Mouse (Mus musculus) 3T3-L1 (cell line): ENCODE data around the gene Prop1.

ENCODE experiments used
- DNase-seq: peaks from one replicate; pipeline ENCODE4 v3.0.0-alpha.2; 2015; ENCODE audit warnings: low read depth, low spot score

The Prop1 gene

DNA sequence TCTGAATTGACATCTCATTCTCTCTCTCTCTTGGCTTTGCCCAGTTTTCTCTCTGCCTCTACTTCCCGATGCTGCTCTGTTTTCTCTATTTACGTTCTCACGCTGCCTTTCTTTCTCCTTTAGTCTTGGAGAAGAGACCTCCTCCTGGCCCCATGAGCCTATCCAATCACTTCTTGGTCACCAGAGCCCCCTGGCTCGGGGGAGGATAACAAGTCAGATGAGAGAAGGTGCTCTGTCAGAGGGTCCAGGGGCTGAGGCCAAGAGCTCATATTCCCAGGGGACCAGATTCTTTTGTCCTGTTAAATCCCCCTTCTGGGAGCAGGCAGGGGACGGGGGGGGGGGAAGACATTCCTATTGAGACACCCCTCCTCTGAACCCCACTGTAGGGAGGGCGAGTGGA lies at the start of gene Prop1:
TSS of gene Prop1 (minus strand) at position 101 of the 400 bp plus-strand sequence.
- DNase-seq: no peak

DNA sequence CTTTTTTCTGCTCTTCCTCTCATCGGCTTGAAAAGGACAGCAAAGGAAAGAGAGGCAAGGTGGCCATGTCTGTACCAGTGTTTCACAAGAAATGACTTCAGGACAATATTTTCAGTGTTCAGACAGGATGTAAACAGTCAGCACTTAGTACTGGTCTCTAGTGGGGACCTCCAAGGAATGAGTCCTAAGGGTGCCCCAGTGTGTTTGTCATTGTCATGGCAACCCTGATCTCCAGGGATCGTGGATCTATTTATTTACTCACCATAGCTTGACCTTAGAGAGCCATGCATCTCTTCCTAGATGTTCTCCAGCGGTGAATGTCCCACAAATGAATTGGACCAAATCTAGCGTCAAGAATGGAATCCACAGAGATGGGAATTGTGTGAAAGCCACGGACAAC lies 49.7 kb upstream of the Prop1 start, which contains the start of gene Olfr51:
TSS of gene Olfr51 (plus strand) at position 301 of the 400 bp plus-strand sequence.
- no peak for DNase-seq

GRCm38 (mm10) chr11:50981667-50982066 lies 28.1 kb upstream of the Prop1 start, which contains the start of gene Olfr1377:
Olfr1377 (plus strand) TSS chr11:50981967.
- no peak for DNase-seq

GRCm38 (mm10) chr11:50977216-50977615 lies 23.7 kb upstream of the Prop1 start:
- peak; percentile 3 for DNase-seq

DNA sequence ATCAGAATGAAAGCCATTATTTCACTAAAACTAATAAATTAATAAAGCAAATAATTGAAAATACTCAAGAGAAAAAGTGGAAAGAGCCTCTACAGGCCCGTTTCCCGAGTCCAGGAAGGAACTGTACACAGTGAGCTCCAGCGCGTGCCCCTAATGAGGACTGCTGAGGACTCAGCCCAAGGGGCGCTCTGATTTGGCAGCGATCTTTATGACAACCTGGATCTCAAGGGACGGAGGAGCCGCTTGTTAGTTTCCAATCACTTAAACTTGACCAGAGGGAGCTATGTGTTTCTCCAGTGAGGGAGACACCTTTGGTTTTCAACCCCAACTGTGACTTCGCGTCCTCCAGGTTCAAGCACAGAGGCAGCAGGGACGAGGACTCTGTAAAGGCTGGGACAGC lies 12.7 kb upstream of the Prop1 start, which contains the start of gene Olfr1378:
TSS of gene Olfr1378 (plus strand) at position 301 of the 400 bp plus-strand sequence.
- no peak for DNase-seq

- no peak for DNase-seq
Measured at GRCm38 (mm10) chr11:50964886-50965285, 11.3 kb upstream of the Prop1 start.

DNA sequence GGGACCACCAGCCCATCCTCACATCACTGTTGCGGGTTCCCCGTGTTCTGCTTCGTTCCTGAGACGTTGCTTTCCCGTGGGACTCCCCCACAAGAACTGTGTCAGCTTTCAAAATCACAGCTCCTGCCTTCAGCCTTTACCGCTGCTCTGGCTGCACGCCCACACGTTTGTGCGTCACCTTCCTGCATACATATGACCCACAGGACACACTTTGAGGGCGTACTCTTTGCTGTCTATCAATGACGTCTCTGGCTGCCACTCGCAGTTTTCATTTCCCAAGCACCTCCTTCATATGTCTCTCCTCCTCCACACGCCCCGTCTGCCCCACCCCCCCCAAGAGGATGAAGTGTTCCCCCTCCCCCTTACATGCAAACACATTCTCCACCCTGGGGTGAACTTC lies 1.3 kb downstream of the Prop1 start:
- peak; percentile 12 for DNase-seq

GRCm38 (mm10) chr11:50943506-50943905 lies 10.1 kb downstream of the Prop1 start, which contains the start of gene 4933414I15Rik:
4933414I15Rik (minus strand) TSS chr11:50943765.
- DNase-seq: no peak

DNA sequence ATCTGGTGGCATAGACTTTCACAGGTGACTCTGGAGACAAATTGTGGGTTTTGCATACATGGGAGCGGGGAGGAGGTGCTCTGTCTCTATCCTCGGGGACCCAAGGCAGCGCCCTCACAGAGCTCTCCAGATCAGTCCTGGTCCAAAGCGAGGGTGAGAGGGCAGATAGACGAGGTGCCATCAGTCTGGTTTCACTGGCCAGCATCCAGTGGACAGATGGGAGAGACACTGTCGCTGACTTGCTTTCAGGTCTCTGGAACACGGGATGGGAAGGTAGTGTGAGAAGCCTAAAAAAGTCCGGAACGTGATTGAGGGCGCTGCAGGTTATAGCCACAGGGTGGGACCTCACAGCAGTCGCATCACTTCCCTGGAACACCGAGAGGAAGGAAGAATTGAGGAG lies 11.2 kb downstream of the Prop1 start:
- DNase-seq: no peak

GRCm38 (mm10) chr11:50939621-50940366 lies 13.8 kb downstream of the Prop1 start:
- peak; percentile 80 for DNase-seq

DNA sequence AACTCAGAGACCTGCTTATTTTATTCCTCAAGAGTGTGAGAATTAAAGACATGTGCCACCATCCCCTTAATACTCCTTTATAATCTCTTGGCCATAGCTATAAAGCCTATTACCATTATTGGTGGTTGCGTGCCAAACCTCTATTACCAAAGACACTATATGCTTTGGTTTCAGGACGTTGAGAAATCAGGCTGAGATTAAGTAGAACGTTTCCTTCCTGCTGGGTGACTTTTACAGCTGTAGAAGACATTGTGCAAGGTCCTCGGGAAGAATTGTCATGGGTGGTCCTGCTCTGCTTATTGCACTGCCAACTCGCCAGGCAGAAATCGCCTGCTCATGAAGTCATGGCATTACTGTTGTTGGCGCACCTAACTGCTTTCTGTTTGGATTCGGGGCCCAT lies 15.1 kb downstream of the Prop1 start:
- no peak for DNase-seq

DNA sequence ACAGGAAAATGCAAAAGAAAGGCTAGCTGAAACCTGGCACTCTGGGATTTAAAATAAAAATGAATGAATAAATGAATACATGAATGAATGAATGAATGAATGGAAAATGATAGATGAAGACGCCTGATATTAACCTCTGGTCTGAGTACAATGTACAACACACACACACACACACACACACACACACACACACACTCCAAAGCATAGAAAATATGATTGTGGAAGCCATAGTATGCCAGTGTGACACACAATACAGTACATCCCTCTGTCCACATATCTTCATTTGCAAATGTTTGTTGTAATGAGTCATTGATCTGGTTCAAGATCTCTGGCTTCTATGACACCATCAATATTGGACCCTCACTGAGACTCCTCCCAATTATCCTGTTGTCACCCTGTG lies 21.5 kb downstream of the Prop1 start:
- no peak for DNase-seq

GRCm38 (mm10) chr11:50931451-50931866 lies 22.1 kb downstream of the Prop1 start, which contains the start of gene Zfp354b:
Zfp354b (minus strand) TSS chr11:50931633.
- peak; percentile 62 for DNase-seq

DNA sequence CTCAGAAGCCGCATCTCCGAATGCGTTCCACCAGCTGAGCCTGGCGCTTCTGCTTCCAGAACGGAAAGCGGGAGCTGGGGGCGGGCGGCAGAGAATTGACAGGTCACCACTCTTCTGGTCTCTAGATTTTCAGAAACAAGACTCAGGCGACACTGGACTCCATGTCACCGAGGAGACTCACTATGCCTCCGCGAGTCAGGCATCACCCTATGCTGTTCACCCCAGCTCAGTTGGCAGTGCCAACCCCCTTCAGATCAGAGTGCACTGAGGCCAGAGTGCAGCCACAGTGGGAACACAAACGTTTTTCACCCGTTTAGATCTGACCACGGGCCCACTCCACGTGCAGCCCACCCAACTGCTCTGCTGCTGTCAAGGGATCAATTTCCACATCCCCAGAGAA lies 22.5 kb downstream of the Prop1 start:
- DNase-seq: no peak

GRCm38 (mm10) chr11:50930469-50931014 lies 23.0 kb downstream of the Prop1 start:
- no peak for DNase-seq

DNA sequence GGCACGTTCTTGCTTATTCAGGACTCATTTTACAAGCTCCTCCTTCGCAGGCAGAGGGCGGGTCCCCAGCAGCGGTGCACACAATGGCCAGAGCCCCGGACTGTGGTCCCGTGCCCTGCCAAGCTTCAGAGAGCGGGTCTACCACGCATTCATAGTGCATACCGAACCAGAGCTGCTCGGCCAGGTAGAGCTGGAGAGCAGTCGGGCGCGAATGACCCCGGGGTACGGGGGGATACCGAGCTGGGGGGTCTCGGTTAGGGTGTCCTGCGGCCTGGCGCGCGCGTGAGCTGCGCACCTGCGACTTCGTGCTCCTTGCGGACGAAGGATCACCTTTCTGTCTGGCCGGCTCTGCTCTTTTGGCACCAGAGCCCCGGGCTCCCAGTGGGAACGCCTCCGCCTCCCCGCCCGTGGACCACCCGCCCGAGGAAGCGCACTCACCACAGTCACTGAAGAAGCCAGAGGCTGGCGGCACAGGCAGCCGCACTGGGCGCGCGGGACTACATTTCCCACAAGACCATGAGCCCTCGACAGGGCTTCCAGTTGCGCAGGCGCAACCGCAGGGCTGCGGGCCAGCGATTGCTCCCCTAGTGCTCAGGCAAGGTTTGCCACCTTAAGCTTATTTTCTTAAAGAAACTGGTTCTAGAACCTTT lies 37.8 kb downstream of the Prop1 start, which contains the start of gene Zfp2:
TSS of gene Zfp2 (minus strand) at position 495 of the 650 bp plus-strand sequence.
- DNase-seq: peak; percentile 90

- DNase-seq: no peak
Measured at GRCm38 (mm10) chr11:50914461-50914860, 39.1 kb downstream of the Prop1 start.

DNA sequence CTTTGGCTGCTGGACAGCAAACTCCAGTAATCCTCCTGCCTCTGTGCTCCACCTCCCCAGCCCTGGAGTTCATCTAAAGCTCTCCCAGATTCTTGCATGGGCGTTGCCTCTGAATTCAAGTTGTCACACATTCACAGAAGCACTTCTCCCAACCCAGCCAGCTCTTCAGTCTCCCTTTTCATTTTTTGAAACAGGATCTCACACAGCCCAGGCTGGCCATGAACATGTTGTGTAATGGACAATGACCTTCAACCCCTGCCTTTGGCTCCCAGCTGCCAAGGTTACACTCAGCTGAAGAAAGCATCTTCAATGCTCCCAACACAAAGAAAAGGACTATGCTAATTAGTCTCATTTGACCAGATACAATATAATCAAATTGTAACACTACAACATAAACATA lies 40.3 kb downstream of the Prop1 start:
- no peak for DNase-seq

DNA sequence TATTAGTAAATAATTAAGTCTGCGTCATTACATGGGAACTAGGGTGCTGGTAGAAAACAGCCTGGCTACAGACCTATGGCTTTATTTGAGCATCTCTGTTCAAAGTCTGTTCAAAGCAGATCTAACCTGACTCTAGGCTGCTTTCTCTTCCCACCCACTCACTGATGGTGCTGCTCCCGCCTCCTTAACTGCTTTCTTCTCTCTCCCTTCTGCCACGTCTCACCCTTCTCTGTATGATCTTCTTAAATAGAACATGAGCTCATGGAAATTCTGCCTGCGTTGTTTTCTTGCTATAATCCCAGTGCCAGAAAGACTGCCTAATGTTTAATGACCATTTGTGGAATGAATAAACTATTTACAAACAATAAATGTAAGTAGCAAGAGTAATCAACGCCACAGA lies 45.4 kb downstream of the Prop1 start:
- DNase-seq: no peak
